Mouse (Mus musculus) spleen, adult 2 months (tissue): ENCODE results near the gene Nxpe4.

Source experiments
- CTCF ChIP-seq: fragments of 200-500 bp; IDR thresholded peaks from 2 replicates; pipeline ENCODE4 v1.5.1; 2011; ENCODE audit warnings: mild to moderate bottlenecking, inconsistent platforms; ENCODE audit not compliant: insufficient read depth, insufficient read length, insufficient replicate concordance; ENCODE audit errors: extremely low read depth
- POLR2A ChIP-seq: fragments of 200-500 bp; IDR thresholded peaks from 2 replicates; pipeline ENCODE4 v1.6.1; 2011; ENCODE audit warnings: low read depth, low read length, inconsistent platforms

DNA sequence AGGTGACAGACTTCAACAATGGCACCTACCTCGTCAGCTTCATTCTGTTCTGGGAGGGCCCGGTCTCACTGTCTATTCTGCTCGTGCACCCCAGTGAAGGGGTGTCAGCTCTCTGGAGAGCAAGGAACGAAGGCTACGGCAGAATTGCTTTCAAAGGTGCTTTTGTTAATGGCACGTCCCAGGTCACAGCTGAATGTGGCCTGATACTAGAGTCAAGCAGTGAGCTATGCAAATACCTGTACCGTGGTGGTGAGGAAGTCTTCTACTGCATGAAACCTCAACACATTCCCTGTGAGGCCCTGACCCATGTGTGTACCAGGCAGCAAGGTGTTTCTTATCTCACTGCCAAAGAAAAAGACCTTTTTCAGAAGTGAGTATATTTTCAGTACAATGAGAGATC, 258.6 kb downstream of the Nxpe4 start:
- TF ChIP-seq POLR2A (no peak; the same call in 1 of the 2 replicates), CTCF (no peak)
